Mouse (Mus musculus) lung, embryonic 15.5 days (tissue): Measurements from ENCODE around the gene Ctsw. TPM values are rescaled to one million over a fixed set of nuclear protein-coding genes. Genes with fewer than 3 reads are reported as not detected.

Experiments
- ATAC-seq: fragments of 200-750 bp; cut with Nextera tagmentation; 2 replicates; pipeline ENCODE4 v1.8.0; 2017; ENCODE audit warnings: moderate number of reproducible peaks, borderline replicate concordance; ENCODE audit not compliant: low FRiP score, low TSS enrichment; ENCODE audit errors: extremely low read depth
- H3K27ac ChIP-seq: fragments of 300-500 bp; sonication (generic); 2 replicates; pipeline ENCODE4 v1.5.1; 2015; ENCODE audit warnings: moderate library complexity, mild to moderate bottlenecking, inconsistent platforms
- H3K27me3 ChIP-seq: fragments of 300-500 bp; sonication (generic); 2 replicates; pipeline ENCODE4 v1.6.1; 2015; ENCODE audit warnings: inconsistent platforms
- H3K36me3 ChIP-seq: fragments of 300-500 bp; sonication (generic); 2 replicates; pipeline ENCODE4 v1.6.1; 2015; ENCODE audit warnings: inconsistent platforms
- H3K4me1 ChIP-seq: fragments of 300-500 bp; sonication (generic); 2 replicates; pipeline ENCODE4 v1.6.1; 2015; ENCODE audit warnings: inconsistent platforms
- H3K4me2 ChIP-seq: fragments of 300-500 bp; sonication (generic); 2 replicates; pipeline ENCODE4 v1.6.1; 2015; ENCODE audit warnings: inconsistent platforms, mild to moderate bottlenecking, moderate library complexity
- H3K4me3 ChIP-seq: fragments of 300-500 bp; sonication (generic); 2 replicates; pipeline ENCODE4 v1.5.1; 2015; ENCODE audit warnings: mild to moderate bottlenecking, inconsistent platforms
- H3K9ac ChIP-seq: fragments of 300-500 bp; sonication (generic); 2 replicates; pipeline ENCODE4 v1.6.1; 2015; ENCODE audit warnings: inconsistent platforms
- H3K9me3 ChIP-seq: fragments of 300-500 bp; sonication (generic); 2 replicates; pipeline ENCODE4 v1.6.1; 2016; ENCODE audit warnings: inconsistent platforms
- WGBS: fragments of 180-500 bp; shearing (Covaris S2); methylation state at CpG from one replicate; pipeline ENCODE4 v1.1.7; 2015; 5-methylcytosine and 5-hydroxymethylcytosine counted together
- polyA plus RNA-seq: library from polyadenylated mRNA; unstranded; fragments of >200 nt; fragmentation: Nextera tagmentation; extraction: Ambion mirVana; gene quantifications from 2 replicates; pipeline ENCODE4 v1.2.1, GENCODE M21; 2015

The Ctsw gene
- polyA plus RNA-seq, 1 experiment from 2014 or later, result 3.3 TPM

GRCm38 (mm10) chr19:5425906-5426565 is 42.3 kb downstream of the Ctsw start:
- WGBS, result 82% methylated on average over 18 of the region's 18 CpGs
- Histone ChIP-seq H3K9ac (peak overlapping the region; percentile 94), H3K4me3 (peak overlapping the region; percentile 79), H3K4me1 (peaks cover 31% of the 10 kb centered on the region), H3K9me3 (no peaks in the 10 kb centered on the region), H3K27me3 (no peaks in the 10 kb centered on the region), H3K27ac (peak overlapping the region; percentile 77; the same call in 1 of the 2 replicates), H3K4me2 (peak overlapping the region; percentile 70), H3K36me3 (peaks cover 34% of the 10 kb centered on the region)
- ATAC-seq, result no peak

- peak within 1 kb of the TSS; percentile 94 for H3K9ac ChIP-seq
- peaks cover 31% of the 10 kb centered on the region for H3K4me1 ChIP-seq
- H3K27ac ChIP-seq, result peak within 1 kb of the TSS; percentile 95
- WGBS, result under 1% methylated on average over 71 of the region's 87 CpGs
- peak within 1 kb of the TSS; percentile 85 for H3K4me2 ChIP-seq
- H3K36me3 ChIP-seq, result peaks cover 43% of the 10 kb centered on the region
- peak within 1 kb of the TSS; percentile 79 for H3K4me3 ChIP-seq
- H3K27me3 ChIP-seq, result no peaks in the 10 kb centered on the region
- H3K9me3 ChIP-seq, result no peaks in the 10 kb centered on the region
- ATAC-seq, result peak; percentile 94
Observed at GRCm38 (mm10) chr19:5424782-5425741, 43.2 kb downstream of the Ctsw start, which contains the start of the genes Drap1 and AI837181. TSS of gene Drap1 (minus strand) at chr19:5424979. TSS of gene AI837181 (plus strand) at chr19:5425144.

- Histone ChIP-seq H3K9ac (peak overlapping the region; percentile 76), H3K27ac (peak overlapping the region; percentile 95), H3K4me3 (peak overlapping the region; percentile 79), H3K27me3 (no peaks in the 10 kb centered on the region), H3K9me3 (no peaks in the 10 kb centered on the region), H3K36me3 (peaks cover 51% of the 10 kb centered on the region), H3K4me1 (peaks cover 31% of the 10 kb centered on the region), H3K4me2 (peak overlapping the region; percentile 85)
- peak; percentile 64 for ATAC-seq
- WGBS, result under 1% methylated on average over 38 of the region's 48 CpGs
Observed at GRCm38 (mm10) chr19:5424092-5424781, 44.1 kb downstream of the Ctsw start.

GRCm38 (mm10) chr19:5423561-5423960 is 44.7 kb downstream of the Ctsw start:
- Histone ChIP-seq H3K4me1 (peaks cover 31% of the 10 kb centered on the region), H3K4me2 (peak overlapping the region; percentile 85), H3K27ac (peak overlapping the region; percentile 95), H3K4me3 (peak overlapping the region; percentile 79), H3K36me3 (peaks cover 51% of the 10 kb centered on the region), H3K9me3 (no peaks in the 10 kb centered on the region), H3K9ac (peak overlapping the region; percentile 76), H3K27me3 (no peaks in the 10 kb centered on the region)
- WGBS, result 43% methylated on average over 12 of the region's 12 CpGs
- no peak for ATAC-seq

- Histone ChIP-seq H3K27ac (peak overlapping the region; percentile 95; the same call in 1 of the 2 replicates), H3K9me3 (no peaks in the 10 kb centered on the region), H3K4me3 (peak overlapping the region; percentile 79), H3K27me3 (no peaks in the 10 kb centered on the region), H3K4me2 (peak overlapping the region; percentile 85), H3K9ac (peak overlapping the region; percentile 76; the same call in 1 of the 2 replicates), H3K4me1 (peaks cover 31% of the 10 kb centered on the region), H3K36me3 (peaks cover 51% of the 10 kb centered on the region)
- no peak for ATAC-seq
- 75% methylated on average over 9 of the region's 9 CpGs for WGBS
Observed at GRCm38 (mm10) chr19:5422895-5423443, 45.3 kb downstream of the Ctsw start.

- H3K4me2 ChIP-seq, result no peak overlapping the region
- H3K36me3 ChIP-seq, result peaks cover 50% of the 10 kb centered on the region
- 85% methylated on average over 10 of the region's 10 CpGs for WGBS
- no peak overlapping the region for H3K27ac ChIP-seq
- no peaks in the 10 kb centered on the region for H3K27me3 ChIP-seq
- H3K4me1 ChIP-seq, result peaks cover 29% of the 10 kb centered on the region
- H3K9me3 ChIP-seq, result no peaks in the 10 kb centered on the region
- ATAC-seq, result no peak
- H3K4me3 ChIP-seq, result no peak overlapping the region
- no peak overlapping the region for H3K9ac ChIP-seq
Observed at GRCm38 (mm10) chr19:5422267-5422666, 46.0 kb downstream of the Ctsw start.

- H3K9ac ChIP-seq, result no peak overlapping the region
- ATAC-seq, result no peak
- no peak overlapping the region for H3K4me2 ChIP-seq
- peaks cover 45% of the 10 kb centered on the region for H3K36me3 ChIP-seq
- H3K4me1 ChIP-seq, result peaks cover 24% of the 10 kb centered on the region
- no peaks in the 10 kb centered on the region for H3K9me3 ChIP-seq
- no peak overlapping the region for H3K27ac ChIP-seq
- no peaks in the 10 kb centered on the region for H3K27me3 ChIP-seq
- 86% methylated on average over 5 of the region's 5 CpGs for WGBS
- H3K4me3 ChIP-seq, result no peak overlapping the region
Observed at GRCm38 (mm10) chr19:5421784-5422183, 46.5 kb downstream of the Ctsw start.

- H3K27ac ChIP-seq, result no peak overlapping the region
- ATAC-seq, result no peak
- peaks cover 37% of the 10 kb centered on the region for H3K36me3 ChIP-seq
- no peaks in the 10 kb centered on the region for H3K27me3 ChIP-seq
- H3K4me1 ChIP-seq, result peaks cover 13% of the 10 kb centered on the region
- 89% methylated on average over 6 of the region's 6 CpGs for WGBS
- H3K9ac ChIP-seq, result no peak overlapping the region
- no peak overlapping the region for H3K4me2 ChIP-seq
- no peak overlapping the region for H3K4me3 ChIP-seq
- no peaks in the 10 kb centered on the region for H3K9me3 ChIP-seq
Observed at GRCm38 (mm10) chr19:5420579-5420978, 47.7 kb downstream of the Ctsw start.

- Histone ChIP-seq H3K4me1 (peaks cover 13% of the 10 kb centered on the region), H3K9ac (no peak overlapping the region), H3K4me3 (no peak overlapping the region), H3K9me3 (no peaks in the 10 kb centered on the region), H3K27ac (no peak overlapping the region), H3K27me3 (no peaks in the 10 kb centered on the region), H3K36me3 (peaks cover 37% of the 10 kb centered on the region), H3K4me2 (no peak overlapping the region)
- 83% methylated on average over 9 of the region's 9 CpGs for WGBS
- ATAC-seq, result no peak
Observed at GRCm38 (mm10) chr19:5419630-5420029, 48.7 kb downstream of the Ctsw start.

- 93% methylated on average over 8 of the region's 8 CpGs for WGBS
- no peak overlapping the region for H3K27ac ChIP-seq
- no peak overlapping the region for H3K4me3 ChIP-seq
- peaks cover 37% of the 10 kb centered on the region for H3K36me3 ChIP-seq
- H3K4me2 ChIP-seq, result no peak overlapping the region
- no peak for ATAC-seq
- no peak overlapping the region for H3K9ac ChIP-seq
- H3K9me3 ChIP-seq, result no peaks in the 10 kb centered on the region
- peaks cover 12% of the 10 kb centered on the region for H3K4me1 ChIP-seq
- H3K27me3 ChIP-seq, result no peaks in the 10 kb centered on the region
Observed at GRCm38 (mm10) chr19:5418750-5419466, 49.4 kb downstream of the Ctsw start.
